Mouse (Mus musculus) Muller cell, postnatal 12 days (primary cell): ENCODE results near the gene Kcnmb2.

Source experiments
- DNase-seq: peaks from one replicate; pipeline ENCODE4 v3.0.0-alpha.2; 2015; ENCODE audit errors: inconsistent ontology term

Kcnmb2 gene

GRCm38 (mm10) chr3:32012205-32012931, 110.1 kb downstream of the Kcnmb2 start:
- DNase-seq: peak; percentile 49

- peak; percentile 22 for DNase-seq
These were observed 118.7 kb downstream of the Kcnmb2 start for GRCm38 (mm10) chr3:32020981-32021380.

- DNase-seq: no peak
These were observed 127.2 kb downstream of the Kcnmb2 start for GRCm38 (mm10) chr3:32029375-32030050.

GRCm38 (mm10) chr3:32032381-32032780, 130.1 kb downstream of the Kcnmb2 start:
- DNase-seq: no peak

GRCm38 (mm10) chr3:32043814-32044213, 141.5 kb downstream of the Kcnmb2 start:
- no peak for DNase-seq

- DNase-seq: no peak
These were observed 146.5 kb downstream of the Kcnmb2 start for GRCm38 (mm10) chr3:32048777-32049176.

GRCm38 (mm10) chr3:32052596-32052995, 150.3 kb downstream of the Kcnmb2 start:
- DNase-seq: no peak

- DNase-seq: no peak
These were observed 151.4 kb downstream of the Kcnmb2 start for GRCm38 (mm10) chr3:32053610-32054241.

GRCm38 (mm10) chr3:32059888-32060656, 157.8 kb downstream of the Kcnmb2 start:
- no peak for DNase-seq

- DNase-seq: no peak
These were observed 160.4 kb downstream of the Kcnmb2 start for GRCm38 (mm10) chr3:32062685-32063084.

- no peak for DNase-seq
These were observed 161.0 kb downstream of the Kcnmb2 start for GRCm38 (mm10) chr3:32063312-32063711.

GRCm38 (mm10) chr3:32067004-32067935, 165.0 kb downstream of the Kcnmb2 start:
- no peak for DNase-seq

- peak; percentile 16 for DNase-seq
These were observed 171.6 kb downstream of the Kcnmb2 start for GRCm38 (mm10) chr3:32073881-32074280.

- DNase-seq: no peak
These were observed 186.5 kb downstream of the Kcnmb2 start for GRCm38 (mm10) chr3:32088762-32089161.

GRCm38 (mm10) chr3:32101391-32101790, 199.1 kb downstream of the Kcnmb2 start:
- no peak for DNase-seq

- DNase-seq: no peak
These were observed 217.5 kb downstream of the Kcnmb2 start for GRCm38 (mm10) chr3:32119851-32120250.

- DNase-seq: no peak
These were observed 219.4 kb downstream of the Kcnmb2 start for GRCm38 (mm10) chr3:32121731-32122130.

- DNase-seq: no peak
These were observed 223.1 kb downstream of the Kcnmb2 start for GRCm38 (mm10) chr3:32125431-32125830.

- no peak for DNase-seq
These were observed 226.1 kb downstream of the Kcnmb2 start for GRCm38 (mm10) chr3:32128391-32128790.

GRCm38 (mm10) chr3:32130696-32131095, 228.4 kb downstream of the Kcnmb2 start:
- no peak for DNase-seq
